Mouse (Mus musculus) heart, embryonic 14.5 days (tissue): ENCODE data around the gene Rln3. TPM values are rescaled to one million over a fixed set of nuclear protein-coding genes. Genes with fewer than 3 reads are reported as not detected.

Experiments
- ATAC-seq: fragments of 200-750 bp; cut with Nextera tagmentation; 2 replicates; pipeline ENCODE4 v1.8.0; 2017; ENCODE audit warnings: low read depth, moderate TSS enrichment; ENCODE audit not compliant: insufficient number of reproducible peaks, insufficient read depth, low FRiP score
- H3K27ac ChIP-seq, 2 experiments: fragments of 200-500 bp in 1 of 2; fragments of 300-500 bp in 1 of 2; sonication (generic) in 1 of 2; replicated peaks in 1 of 2; 2 replicates each; pipeline ENCODE4 v1.5.1; 2012 to 2014; ENCODE audit warnings: low read depth in 2 of 2, low read length in 2 of 2, control low read depth in 1 of 2, mild to moderate bottlenecking in 1 of 2, mixed read lengths in 1 of 2; ENCODE audit not compliant: control insufficient read depth in 1 of 2, insufficient read depth in 1 of 2
- H3K27me3 ChIP-seq: fragments of 300-500 bp; sonication (generic); 2 replicates; pipeline ENCODE4 v1.6.1; 2014; ENCODE audit warnings: mild to moderate bottlenecking, low read length, control low read depth; ENCODE audit not compliant: control insufficient read depth, insufficient read depth
- H3K36me3 ChIP-seq: fragments of 300-500 bp; sonication (generic); 2 replicates; pipeline ENCODE4 v1.6.1; 2014; ENCODE audit warnings: mild to moderate bottlenecking, control low read depth, low read length, mixed read lengths; ENCODE audit not compliant: control insufficient read depth, insufficient read depth
- H3K4me1 ChIP-seq, 2 experiments: fragments of 200-500 bp in 1 of 2; fragments of 300-500 bp in 1 of 2; sonication (generic) in 1 of 2; 2 replicates each; pipeline ENCODE4 v1.6.1; 2012 to 2014; ENCODE audit warnings: low read length in 2 of 2, control low read depth in 1 of 2, mixed read lengths in 1 of 2; ENCODE audit not compliant: control insufficient read depth in 2 of 2, insufficient read depth in 2 of 2
- H3K4me2 ChIP-seq: fragments of 300-500 bp; sonication (generic); 2 replicates; pipeline ENCODE4 v1.6.1; 2014; ENCODE audit warnings: mild to moderate bottlenecking, low read length
- H3K4me3 ChIP-seq, 2 experiments: fragments of 200-500 bp in 1 of 2; fragments of 300-500 bp in 1 of 2; sonication (generic) in 1 of 2; 2 replicates each; pipeline ENCODE4 v1.5.1; 2012 to 2014; ENCODE audit warnings: low read length in 2 of 2, mild to moderate bottlenecking in 2 of 2, control low read depth in 1 of 2, low read depth in 1 of 2, moderate library complexity in 1 of 2; ENCODE audit not compliant: control insufficient read depth in 1 of 2, insufficient read depth in 1 of 2
- H3K9ac ChIP-seq: fragments of 300-500 bp; sonication (generic); 2 replicates; pipeline ENCODE4 v1.6.1; 2014; ENCODE audit warnings: mild to moderate bottlenecking, low read length
- H3K9me3 ChIP-seq: fragments of 300-500 bp; sonication (generic); 2 replicates; pipeline ENCODE4 v1.6.1; 2016; ENCODE audit warnings: low read length, control low read depth; ENCODE audit not compliant: control insufficient read depth
- WGBS: fragments of 180-500 bp; shearing (Covaris S2); extraction: QIAGEN DNeasy Blood & Tissue Kit; methylation state at CpG from one replicate; pipeline ENCODE4 v1.1.7; 2014; 5-methylcytosine and 5-hydroxymethylcytosine counted together
- polyA plus RNA-seq: library from polyadenylated mRNA; unstranded; fragments of >200 nt; fragmentation: Nextera tagmentation; extraction: Ambion mirVana; gene quantifications from 2 replicates; pipeline ENCODE4 v1.2.1, GENCODE M21; 2014

The Rln3 gene
- polyA plus RNA-seq, 1 experiment from 2014 or later: not detected

DNA sequence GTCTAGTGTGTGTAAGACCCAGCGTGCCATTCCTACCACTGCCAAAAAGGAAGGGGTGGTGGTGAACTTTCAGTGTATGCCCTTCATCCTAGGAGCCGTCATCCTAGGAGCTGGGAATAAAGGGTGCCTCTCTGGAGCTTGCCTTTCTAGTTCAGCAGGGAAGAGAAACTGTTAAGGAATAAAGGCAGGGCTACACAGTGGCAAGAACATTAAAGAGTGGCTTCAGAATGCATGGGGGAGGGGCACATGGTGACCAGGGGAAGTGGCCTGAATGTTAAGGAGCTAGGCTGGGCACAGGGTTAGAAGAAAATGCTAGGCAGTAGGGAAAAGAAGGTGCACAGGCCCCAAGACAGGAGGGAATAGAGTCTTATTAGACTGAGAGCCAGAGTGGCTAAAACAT, 24.9 kb upstream of the Rln3 start:
- Histone ChIP-seq H3K27ac (no peak overlapping the region), H3K4me2 (no peak overlapping the region), H3K4me1 (peaks cover 19 to 54% of the 10 kb centered on the region in 2 experiments), H3K4me3 (no peak overlapping the region), H3K9me3 (no peaks in the 10 kb centered on the region), H3K36me3 (peaks cover 8% of the 10 kb centered on the region), H3K27me3 (no peaks in the 10 kb centered on the region), H3K9ac (no peak overlapping the region)
- ATAC-seq: no peak
- WGBS: 68% methylated on average over 2 of the region's 2 CpGs

DNA sequence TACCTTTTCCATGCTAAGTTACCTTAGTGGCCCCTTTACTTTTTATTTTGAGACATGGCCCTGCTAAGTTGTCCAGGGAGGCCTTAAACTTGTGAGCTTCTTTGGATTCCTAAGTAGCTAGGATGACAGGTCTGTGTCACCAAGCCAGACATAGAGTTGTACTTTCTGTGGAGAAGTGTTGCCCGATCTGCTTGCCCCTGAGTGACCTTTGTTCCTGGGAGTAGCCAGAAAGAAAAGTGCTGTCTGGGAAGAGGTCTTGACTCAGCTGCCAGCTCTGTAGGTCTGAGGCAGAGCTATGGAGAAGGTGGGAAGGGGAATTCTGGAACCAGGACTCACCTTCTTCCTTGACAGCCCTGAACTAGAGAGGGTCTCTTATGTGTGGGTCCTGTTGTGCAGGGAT, 24.4 kb upstream of the Rln3 start:
- Histone ChIP-seq H3K4me3 (no peak overlapping the region), H3K27me3 (no peaks in the 10 kb centered on the region), H3K9me3 (no peaks in the 10 kb centered on the region), H3K4me1 (peaks cover 19 to 54% of the 10 kb centered on the region in 2 experiments), H3K36me3 (peaks cover 2% of the 10 kb centered on the region; the same call in 1 of the 2 replicates), H3K27ac (peak overlapping the region in 1 of 2 experiments; percentile 41; a peak in 1 of 4 replicates), H3K9ac (no peak overlapping the region), H3K4me2 (no peak overlapping the region)
- 23% methylated on average over 1 of the region's 1 CpGs for WGBS
- ATAC-seq: no peak

GRCm38 (mm10) chr8:84068316-84069035, 23.7 kb upstream of the Rln3 start:
- no peaks in the 10 kb centered on the region for H3K27me3 ChIP-seq
- no peaks in the 10 kb centered on the region for H3K9me3 ChIP-seq
- H3K9ac ChIP-seq: peak overlapping the region; percentile 21; the same call in 1 of the 2 replicates
- peak overlapping the region; percentile 64 for H3K4me2 ChIP-seq
- ATAC-seq: no peak
- peak overlapping the region; percentile 26 to 41; a peak in 3 of 4 replicates for H3K27ac ChIP-seq
- WGBS: 41% methylated on average over 12 of the region's 12 CpGs
- no peak overlapping the region for H3K4me3 ChIP-seq
- H3K4me1 ChIP-seq: peaks cover 19 to 54% of the 10 kb centered on the region in 2 experiments
- H3K36me3 ChIP-seq: no peaks in the 10 kb centered on the region

DNA sequence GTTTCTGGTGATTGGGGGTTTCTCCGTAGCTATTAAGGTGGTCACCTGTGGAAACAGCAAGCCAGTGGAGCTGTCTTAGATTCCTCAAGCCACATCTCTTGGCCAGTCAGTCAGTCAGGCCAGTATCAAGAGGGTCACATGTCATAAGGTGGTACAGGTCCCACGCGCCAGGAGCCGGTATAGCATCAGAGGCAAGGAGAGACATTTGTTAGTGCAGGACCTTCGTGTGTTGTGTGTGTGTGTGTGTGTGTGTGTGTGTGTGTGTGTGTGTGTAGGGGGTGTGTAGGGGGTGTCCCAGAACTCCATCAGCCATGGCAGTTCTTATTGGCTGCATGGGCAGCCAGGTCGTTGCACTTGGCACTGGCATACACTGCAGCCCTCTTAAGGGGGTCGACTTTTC, 23.1 kb upstream of the Rln3 start:
- H3K4me2 ChIP-seq: peak overlapping the region; percentile 64
- H3K27me3 ChIP-seq: no peaks in the 10 kb centered on the region
- H3K9me3 ChIP-seq: no peaks in the 10 kb centered on the region
- no peak for ATAC-seq
- peak overlapping the region; percentile 82; the same call in 1 of the 2 replicates for H3K9ac ChIP-seq
- 75% methylated on average over 7 of the region's 7 CpGs for WGBS
- H3K27ac ChIP-seq: peak overlapping the region in 1 of 2 experiments; percentile 41; a peak in 1 of 4 replicates
- H3K36me3 ChIP-seq: no peaks in the 10 kb centered on the region
- H3K4me1 ChIP-seq: peaks cover 19 to 49% of the 10 kb centered on the region in 2 experiments
- H3K4me3 ChIP-seq: peak overlapping the region; percentile 3 to 73; a peak in 2 of 4 replicates

DNA sequence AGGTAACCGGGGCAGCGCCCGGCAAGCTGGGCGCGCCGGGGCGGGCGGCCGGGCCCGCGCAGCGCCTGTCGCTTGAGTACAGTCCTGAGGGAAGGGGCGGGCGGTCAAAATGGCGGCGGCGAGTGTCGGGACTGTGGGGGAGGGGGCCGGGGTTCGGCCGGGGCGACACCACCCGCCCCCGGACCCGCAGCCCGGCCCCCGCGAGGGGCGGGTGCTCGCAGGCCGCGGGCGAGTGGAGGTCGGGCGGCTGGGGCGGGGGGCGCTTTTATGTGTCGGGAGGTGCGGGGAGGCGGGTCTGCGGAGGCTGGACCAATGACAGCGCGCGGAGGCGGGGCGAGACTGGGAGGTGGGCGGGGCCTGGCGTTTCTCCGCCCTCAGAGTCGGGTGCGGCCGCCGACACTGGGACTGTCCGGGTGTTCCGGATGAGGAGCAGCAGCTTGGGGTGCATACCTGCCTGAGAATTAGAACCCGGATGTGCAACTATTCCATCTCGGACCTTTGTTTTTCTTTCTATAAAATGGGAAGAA, 22.3 kb upstream of the Rln3 start:
- H3K9ac ChIP-seq: peak overlapping the region; percentile 82
- peak overlapping the region; percentile 68 to 91 for H3K27ac ChIP-seq
- no peaks in the 10 kb centered on the region for H3K9me3 ChIP-seq
- ATAC-seq: peak; percentile 73
- peak overlapping the region; percentile 70 to 73 for H3K4me3 ChIP-seq
- under 1% methylated on average over 52 of the region's 58 CpGs for WGBS
- H3K36me3 ChIP-seq: no peaks in the 10 kb centered on the region
- H3K27me3 ChIP-seq: no peaks in the 10 kb centered on the region
- peaks cover 19 to 49% of the 10 kb centered on the region in 2 experiments for H3K4me1 ChIP-seq
- peak overlapping the region; percentile 64 for H3K4me2 ChIP-seq

- no peaks in the 10 kb centered on the region for H3K27me3 ChIP-seq
- peak; percentile 97 for ATAC-seq
- H3K4me1 ChIP-seq: peaks cover 14 to 42% of the 10 kb centered on the region in 2 experiments
- H3K27ac ChIP-seq: peak within 1 kb of the TSS; percentile 78 to 91
- H3K4me3 ChIP-seq: peak within 1 kb of the TSS; percentile 73 to 74
- peak within 1 kb of the TSS; percentile 86 for H3K9ac ChIP-seq
- peak within 1 kb of the TSS; percentile 88 for H3K4me2 ChIP-seq
- under 1% methylated on average over 51 of the region's 51 CpGs for WGBS
- H3K36me3 ChIP-seq: no peaks in the 10 kb centered on the region
- no peaks in the 10 kb centered on the region for H3K9me3 ChIP-seq
These were observed 21.6 kb upstream of the Rln3 start, which contains the start of gene Rfx1 for GRCm38 (mm10) chr8:84066291-84066930. Gene Rfx1, plus strand, starts transcription at chr8:84066834.

DNA sequence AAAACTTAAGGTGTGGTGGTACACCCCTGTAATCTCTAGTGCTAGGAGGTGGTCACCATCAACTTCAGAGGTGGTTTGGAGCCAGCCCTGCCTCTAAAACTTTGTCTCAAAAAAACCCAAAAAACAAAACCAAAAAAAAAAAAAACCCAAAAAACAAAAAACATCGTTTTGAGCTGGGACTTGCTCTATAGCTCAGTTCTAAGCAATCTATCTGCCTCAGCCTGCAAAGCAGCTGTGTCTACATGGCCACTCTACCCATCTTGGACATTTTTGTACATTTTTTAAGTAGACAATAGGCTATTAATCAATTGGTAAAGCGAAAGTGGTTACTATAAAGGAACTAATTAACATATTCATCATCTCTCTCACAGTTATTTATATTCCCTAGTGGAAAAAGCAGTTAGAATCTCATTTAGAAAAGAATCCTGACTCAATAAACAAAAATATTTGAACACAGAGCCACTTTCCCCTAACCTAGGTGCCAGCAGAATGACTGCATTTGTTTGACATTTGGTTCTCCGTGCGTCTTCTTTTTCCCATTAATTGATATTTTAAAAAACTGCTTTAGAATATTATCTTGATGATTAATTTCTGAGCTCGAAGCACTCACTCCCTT, 20.8 kb upstream of the Rln3 start:
- Histone ChIP-seq H3K9ac (peak overlapping the region; percentile 86), H3K27me3 (no peaks in the 10 kb centered on the region), H3K4me2 (peak overlapping the region; percentile 88), H3K4me1 (peaks cover 13 to 34% of the 10 kb centered on the region in 2 experiments), H3K36me3 (no peaks in the 10 kb centered on the region), H3K4me3 (peak overlapping the region; percentile 73 to 74), H3K27ac (peak overlapping the region; percentile 78 to 90), H3K9me3 (no peaks in the 10 kb centered on the region)
- WGBS: 26% methylated on average over 5 of the region's 5 CpGs
- no peak for ATAC-seq
